Mouse (Mus musculus): Measurements from ENCODE around the gene Lamb3.

DNA sequence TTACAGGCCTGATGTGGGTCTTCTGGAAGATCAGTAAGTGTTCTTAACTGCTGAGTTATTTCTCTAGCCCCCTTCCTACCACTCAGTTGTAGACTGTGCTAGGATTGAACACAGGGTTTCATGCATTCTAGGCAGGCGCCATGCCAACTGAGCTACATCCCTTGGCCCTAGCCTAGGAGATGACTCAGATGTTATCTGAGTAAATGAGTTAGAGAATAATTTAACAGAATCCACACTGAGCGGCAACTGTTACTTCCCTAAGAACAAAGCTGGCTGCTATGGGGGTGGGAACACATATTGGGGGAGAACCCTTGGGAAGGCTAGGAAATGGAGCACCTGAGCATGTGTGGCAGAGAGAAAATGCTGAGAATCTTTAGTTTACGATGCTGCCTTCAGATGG is 144.1 kb downstream of the Lamb3 start:
- TF ChIP-seq PAX5 (IDR thresholded peaks at IDR 0.05; ENCODE audit: low read length) (no peak), EP300 (IDR thresholded peaks at IDR 0.05; ENCODE audit: low read length) (no peak), CTCF (conservative IDR thresholded peaks at IDR 0.05 in 1 of 2, IDR thresholded peaks at IDR 0.05 in 1 of 2; ENCODE audit: low read depth in 2 of 2, low read length in 2 of 2) (no peak), CHD2 (IDR thresholded peaks at IDR 0.05; ENCODE audit: low read length) (no peak)

Data from CH12.LX (cell line).